ENCODE assay signal across 19 mouse cellular contexts in the genomic region with DNA sequence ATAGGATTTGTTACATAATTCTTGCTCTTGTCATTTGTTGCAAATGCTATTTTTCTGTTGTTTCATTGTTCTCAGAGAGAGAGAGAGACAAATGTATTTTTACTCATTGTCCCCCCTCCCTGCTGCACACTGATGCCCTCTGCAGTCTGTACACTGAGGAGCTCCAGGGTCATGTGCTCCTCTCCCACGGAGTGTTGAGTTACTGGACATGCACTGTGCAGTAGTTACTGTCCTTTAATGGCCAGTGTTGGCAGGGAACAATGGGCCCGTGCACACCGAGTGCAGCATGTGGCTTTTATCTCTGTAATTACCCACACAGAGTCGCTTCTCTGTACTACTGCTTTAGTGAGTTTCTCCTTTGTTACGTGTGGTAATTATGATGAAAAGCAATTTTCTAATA. TPM values are rescaled to one million over a fixed set of nuclear protein-coding genes. Genes with fewer than 3 reads are reported as not detected.
A peak's percentile ranks its signal among the peaks of the same experiment; 100 is the strongest.
DNase-seq lines count a peak whose midpoint lies in the region; ATAC-seq and TF ChIP-seq lines count a peak whose summit lies in the region.
"Had no signal": no experiment of that assay in that cellular context is flagged by ENCODE, and none has a peak within 500 bp of the region (broad histone marks: within the 10 kb centered on the region; RNA-seq: fewer than 3 reads in every experiment).

No protein-coding gene starts in this region.

- TF ChIP-seq POLR2A in kidney, adult 2 months (IDR thresholded peaks at IDR 0.05; ENCODE audit: low read depth, low read length): no peak

- H3K9me3 ChIP-seq in forebrain, postnatal 0 days (ENCODE audit: low read length): no peaks in the 10 kb centered on the region
- H3K9me3 ChIP-seq in forebrain, embryonic 13.5 days (replicated peaks): no peaks in the 10 kb centered on the region
- no peaks in the 10 kb centered on the region for H3K9me3 ChIP-seq in kidney, postnatal 0 days (replicated peaks; ENCODE audit: low read length)
- H3K9me3 ChIP-seq: embryonic facial prominence, embryonic 12.5 days; forebrain, embryonic 12.5 days; heart, embryonic 13.5 days; hindbrain, embryonic 15.5 days had no signal

- no peak for TF ChIP-seq CTCF in forebrain, postnatal 0 days (IDR thresholded peaks at IDR 0.05; ENCODE audit: low read depth)
- TF ChIP-seq CTCF in kidney, postnatal 0 days (IDR thresholded peaks at IDR 0.05; ENCODE audit: low read depth): no peak
- no peak for TF ChIP-seq CTCF in kidney, adult 2 months (conservative IDR thresholded peaks at IDR 0.05; ENCODE audit: insufficient read depth, insufficient read length, low read depth, low read length)

- peak; percentile 50; the same call in 1 of the 2 replicates for ATAC-seq in forebrain, postnatal 0 days
- ATAC-seq in forebrain, embryonic 13.5 days: no peak
- no peak; the same call in 1 of the 2 replicates for ATAC-seq in kidney, postnatal 0 days (replicated peaks; ENCODE audit: low FRiP score, low read depth)
- ATAC-seq: activated CD4-positive, CD25-positive, alpha-beta regulatory T cell, adult 4 months; Patski had no signal

- H3K27ac ChIP-seq in forebrain, postnatal 0 days (ENCODE audit: low read depth, low read length): no peak overlapping the region
- no peak overlapping the region for H3K27ac ChIP-seq in forebrain, embryonic 13.5 days
- H3K27ac ChIP-seq in kidney, postnatal 0 days: no peak overlapping the region
- no peak overlapping the region for H3K27ac ChIP-seq in kidney, adult 2 months (ENCODE audit: insufficient read depth, low read depth, low read length)
- H3K27ac ChIP-seq: embryonic facial prominence, embryonic 12.5 days; forebrain, embryonic 12.5 days; heart, embryonic 13.5 days; hindbrain, embryonic 15.5 days had no signal

- H3K4me1 ChIP-seq in forebrain, postnatal 0 days (ENCODE audit: insufficient read depth): no peaks in the 10 kb centered on the region
- H3K4me1 ChIP-seq in forebrain, embryonic 13.5 days: peaks cover 6% of the 10 kb centered on the region; the same call in 1 of the 2 replicates
- H3K4me1 ChIP-seq in kidney, postnatal 0 days (replicated peaks; ENCODE audit: insufficient read depth, low read length): no peaks in the 10 kb centered on the region
- H3K4me1 ChIP-seq in kidney, adult 2 months (ENCODE audit: control insufficient read depth, insufficient read depth, low read length): no peaks in the 10 kb centered on the region
- H3K4me1 ChIP-seq: embryonic facial prominence, embryonic 12.5 days; forebrain, embryonic 12.5 days; heart, embryonic 13.5 days; hindbrain, embryonic 15.5 days had no signal

- no peaks in the 10 kb centered on the region for H3K36me3 ChIP-seq in forebrain, postnatal 0 days (ENCODE audit: insufficient read depth)
- no peaks in the 10 kb centered on the region for H3K36me3 ChIP-seq in forebrain, embryonic 13.5 days (ENCODE audit: poor library complexity, severe bottlenecking)
- H3K36me3 ChIP-seq in kidney, postnatal 0 days (ENCODE audit: insufficient read depth, low read length): no peaks in the 10 kb centered on the region
- no peaks in the 10 kb centered on the region for H3K36me3 ChIP-seq in kidney, adult 2 months (ENCODE audit: control insufficient read depth, insufficient read depth, low read length)
- H3K36me3 ChIP-seq: embryonic facial prominence, embryonic 12.5 days; forebrain, embryonic 12.5 days; heart, embryonic 13.5 days; hindbrain, embryonic 15.5 days had no signal

- H3K4me3 ChIP-seq in forebrain, postnatal 0 days (ENCODE audit: low read depth, low read length): no peak overlapping the region
- no peak overlapping the region for H3K4me3 ChIP-seq in forebrain, embryonic 13.5 days
- H3K4me3 ChIP-seq in kidney, postnatal 0 days (replicated peaks; ENCODE audit: low read depth, low read length): no peak overlapping the region
- H3K4me3 ChIP-seq in kidney, adult 2 months (ENCODE audit: insufficient read depth, low read depth, low read length): no peak overlapping the region
- H3K4me3 ChIP-seq: embryonic facial prominence, embryonic 12.5 days; forebrain, embryonic 12.5 days; heart, embryonic 13.5 days; hindbrain, embryonic 15.5 days had no signal

- WGBS in forebrain, postnatal 0 days: 29% methylated on average over 5 of the region's 5 CpGs
- WGBS in forebrain, embryonic 13.5 days: 34% methylated on average over 5 of the region's 5 CpGs
- WGBS in kidney, postnatal 0 days: 32% methylated on average over 5 of the region's 5 CpGs
- WGBS in kidney, adult 2 months: 41% methylated on average over 5 of the region's 5 CpGs

- no peak for DNase-seq in forebrain, postnatal 0 days
- DNase-seq in kidney, postnatal 0 days (ENCODE audit: low spot score): peak; percentile 34
- DNase-seq in kidney, adult 2 months: no peak
- peak; percentile 49 for DNase-seq in brain, adult 2 months (ENCODE audit: low read depth, low spot score)
- peak; percentile 67 for DNase-seq in retina, postnatal 1 day
- DNase-seq: adrenal gland, postnatal 14 days; cerebellum, postnatal 14 days; embryo, embryonic 11 days; gastrocnemius, postnatal 36 days; heart, postnatal 36 days had no signal

- no peak overlapping the region for H3K9ac ChIP-seq in forebrain, postnatal 0 days
- H3K9ac ChIP-seq in forebrain, embryonic 13.5 days: no peak overlapping the region
- H3K9ac ChIP-seq in kidney, postnatal 0 days (ENCODE audit: low read depth, low read length): no peak overlapping the region
- H3K9ac ChIP-seq: embryonic facial prominence, embryonic 12.5 days; forebrain, embryonic 12.5 days; heart, embryonic 13.5 days; hindbrain, embryonic 15.5 days had no signal

- H3K4me2 ChIP-seq in forebrain, postnatal 0 days (ENCODE audit: low read depth): no peak overlapping the region
- no peak overlapping the region for H3K4me2 ChIP-seq in forebrain, embryonic 13.5 days
- no peak overlapping the region for H3K4me2 ChIP-seq in kidney, postnatal 0 days (ENCODE audit: low read length)
- H3K4me2 ChIP-seq: embryonic facial prominence, embryonic 12.5 days; forebrain, embryonic 12.5 days; heart, embryonic 13.5 days; hindbrain, embryonic 15.5 days had no signal

- H3K27me3 ChIP-seq in forebrain, postnatal 0 days (ENCODE audit: insufficient read depth, low read length): no peaks in the 10 kb centered on the region
- no peaks in the 10 kb centered on the region for H3K27me3 ChIP-seq in forebrain, embryonic 13.5 days
- no peaks in the 10 kb centered on the region for H3K27me3 ChIP-seq in kidney, postnatal 0 days (ENCODE audit: insufficient read depth, low read length)
- H3K27me3 ChIP-seq in kidney, adult 2 months (replicated peaks; ENCODE audit: control insufficient read depth, insufficient read depth, low read length): no peaks in the 10 kb centered on the region
- H3K27me3 ChIP-seq: embryonic facial prominence, embryonic 12.5 days; forebrain, embryonic 12.5 days; heart, embryonic 13.5 days; hindbrain, embryonic 15.5 days; Patski had no signal

RNA-seq across cellular contexts. Expression of gene Kcnh1, which starts 17.4 kb away (rescaled TPM):
- total RNA-seq in forebrain, postnatal 0 days (2014; rRNA removed): 5.6 and 5.7 TPM in 2 replicates
- 1.9 and 2.3 TPM in 2 replicates for polyA plus RNA-seq in forebrain, postnatal 0 days (2015; fragmentation: Nextera tagmentation; extraction: Ambion mirVana)
- polyA plus RNA-seq in forebrain, embryonic 13.5 days (2015; fragmentation: Nextera tagmentation; extraction: Ambion mirVana): 0.81 and 1.6 TPM in 2 replicates
- 0.92 and 1.3 TPM in 2 replicates for polyA plus RNA-seq in kidney, postnatal 0 days (2015; fragmentation: Nextera tagmentation; extraction: Ambion mirVana)
- polyA plus RNA-seq in kidney, adult 2 months (2012; rRNA removed): 0.52 and 0.60 TPM in 2 replicates
- total RNA-seq: CH12.LX; common myeloid progenitor, adult 5-6 weeks; gastrocnemius, postnatal 36 days had no signal

Comparison
In these comparisons a context has a peak if more than half of its experiments do, and no peak if none do; other contexts are left out.
1. DNase-seq: peak in kidney, postnatal 0 days (single experiment), brain, adult 2 months (single experiment) and retina, postnatal 1 day (single experiment); none in forebrain, postnatal 0 days (single experiment) and kidney, adult 2 months (single experiment).